Mouse (Mus musculus) left cerebral cortex, adult 6 months (tissue): ENCODE measurements around the gene Spryd7. TPM values are rescaled to one million over a fixed set of nuclear protein-coding genes. Genes with fewer than 3 reads are reported as not detected.

ENCODE experiments used
- long read RNA-seq, 2 experiments: library from polyadenylated mRNA; unstranded; transcript quantifications; one replicate each; pipeline ENCODE4 v2.0.0; 2019 to 2020
- polyA plus RNA-seq: library from polyadenylated mRNA; unstranded; fragments of <200 nt; fragmentation: Nextera tagmentation; gene quantifications from 2 replicates; pipeline ENCODE4 v1.2.3, GENCODE M21; 2021

Spryd7 gene
- 74.7 and 94.3 TPM in 2 replicates for polyA plus RNA-seq
- long read RNA-seq, experiment 1, full-length matches to known transcripts, result 130 of 161 reads
- long read RNA-seq, experiment 1, partial matches to known transcripts, result 21 of 161 reads
- long read RNA-seq, experiment 1, other reads (novel, unspliced or antisense), result 10 of 161 reads
- long read RNA-seq, experiment 2, full-length matches to known transcripts, result 28 of 58 reads
- long read RNA-seq, experiment 2, partial matches to known transcripts, result 15 of 58 reads
- long read RNA-seq, experiment 2, other reads (novel, unspliced or antisense), result 15 of 58 reads

GRCm38 (mm10) chr14:61556289-61557147, at the start of gene Spryd7:
TSS of gene Spryd7 (minus strand) at chr14:61556886.

GRCm38 (mm10) chr14:61597968-61598367, 41.3 kb upstream of the Spryd7 start, which contains the start of gene Trim13:
TSS of gene Trim13 (plus strand) at chr14:61598247.

Other genes starting within 250 kb of the Spryd7 start
- gene Arl11, start 247.1 kb downstream of the Spryd7 start, polyA plus RNA-seq, result 1.3 and 1.5 TPM in 2 replicates
- gene Ebpl, start 196.4 kb downstream of the Spryd7 start, polyA plus RNA-seq, result 8.1 and 10.5 TPM in 2 replicates
- 28.5 and 35.5 TPM in 2 replicates for gene Kpna3, start 117.0 kb downstream of the Spryd7 start, polyA plus RNA-seq
- gene Trim13, start 41.4 kb upstream of the Spryd7 start, polyA plus RNA-seq, result 11.3 and 12.0 TPM in 2 replicates
- gene Kcnrg, start 50.6 kb upstream of the Spryd7 start, polyA plus RNA-seq, result 0.25 and 0.33 TPM in 2 replicates